21 mouse cellular contexts compared by ENCODE assay signal in the genomic region with DNA sequence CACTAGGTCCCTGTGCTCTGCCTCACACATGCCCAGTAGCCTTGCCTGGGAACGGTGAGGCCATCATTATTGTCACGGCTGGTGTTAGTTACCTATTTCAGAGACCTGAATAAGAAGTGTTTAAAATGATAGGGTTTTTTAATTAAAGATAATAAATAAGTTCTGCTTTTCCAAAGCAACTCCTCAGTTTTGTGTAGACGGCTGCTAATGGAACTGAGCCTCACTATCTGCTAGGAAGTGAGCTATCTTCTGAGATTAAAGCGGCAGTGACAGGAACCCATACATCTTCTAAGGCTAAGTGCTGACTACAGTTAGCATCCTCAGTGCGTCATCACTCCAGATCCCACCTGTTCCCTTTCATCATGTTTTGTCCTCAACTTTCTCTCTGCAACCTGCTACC.
DNase-seq lines count a peak whose midpoint lies in the region; TF ChIP-seq lines count a peak whose summit lies in the region.
"Had no signal": no experiment of that assay in that cellular context is flagged by ENCODE, and none has a peak within 500 bp of the region (broad histone marks: within the 10 kb centered on the region; RNA-seq: fewer than 3 reads in every experiment).

No protein-coding gene starts in this region.

- 0 out of 2 replicates have a peak overlapping the region, but pooled peaks have one; percentile 36 for H3K27ac ChIP-seq in MEL (ENCODE audit: control insufficient read depth, low read depth, low read length)

- H3K4me3 ChIP-seq in MEL (ENCODE audit: control insufficient read depth in 1 of 2, insufficient read depth in 1 of 2, low read depth in 2 of 2, low read length in 2 of 2) = no peak overlapping the region

- intact Hi-C loops in heart, postnatal 14 days (cut with DNase I) = no loop called here

- TF ChIP-seq RAD21 in MEL (IDR thresholded peaks at IDR 0.05; ENCODE audit: low read depth, low read length) = no peak; the same call in 1 of the 2 replicates

- TF ChIP-seq EP300 in MEL (IDR thresholded peaks at IDR 0.05; ENCODE audit: low read depth in 1 of 2, low read length in 2 of 2) = peak; percentile 52 to 81; a peak in 3 of 4 replicates

- H3K9me3 ChIP-seq in MEL (replicated peaks; ENCODE audit: insufficient read depth, low read length) = no peaks in the 10 kb centered on the region
- H3K9me3 ChIP-seq: G1E had no signal

- TF ChIP-seq POLR2A in MEL (IDR thresholded peaks at IDR 0.05; ENCODE audit: control insufficient read depth in 1 of 2, insufficient read depth in 1 of 2, low read depth in 1 of 2, low read length in 2 of 2, poor library complexity in 1 of 2) = no peak

- DNase-seq in heart, adult 11 months = peak; percentile 17
- DNase-seq in heart, postnatal 14 days = no peak
- DNase-seq in MEL (ENCODE audit: low read depth, low spot score) = peak; percentile 59
- peak; percentile 12 for DNase-seq in MEL-GATA-1-ER (ENCODE audit: extremely low read depth, low read depth)
- no peak for DNase-seq in thymus, postnatal 10 days (ENCODE audit: low spot score in 2 of 2)
- no peak for DNase-seq in testis, postnatal 10 days (ENCODE audit: low spot score)
- DNase-seq: adrenal gland, adult 2 months; adrenal gland, adult 8-10 months; adrenal gland, postnatal 10 days; adrenal gland, postnatal 14 days; adrenal gland, postnatal 25 days; adrenal gland, postnatal 36 days; B cell, adult 2 months; cerebellum, adult 11 months; cerebellum, adult 11-12 months; cerebellum, adult 18-20 months; cerebellum, adult 2 months; cerebellum, adult 8-10 months had no signal

- H3K36me3 ChIP-seq in MEL (ENCODE audit: control insufficient read depth in 1 of 2, insufficient read depth in 2 of 2, low read length in 2 of 2) = peaks cover 0 to 13% of the 10 kb centered on the region in 2 experiments; a peak in 2 of 4 replicates

- H3K79me2 ChIP-seq in MEL (ENCODE audit: control insufficient read depth, insufficient read depth, low read length, poor library complexity) = no peaks in the 10 kb centered on the region

- peaks cover 7 to 14% of the 10 kb centered on the region in 2 experiments for H3K4me1 ChIP-seq in MEL (ENCODE audit: control insufficient read depth in 1 of 2, insufficient read depth in 2 of 2, low read length in 2 of 2)

- H3K27me3 ChIP-seq in MEL (ENCODE audit: control insufficient read depth in 1 of 2, insufficient read depth in 2 of 2, low read length in 2 of 2) = no peaks in the 10 kb centered on the region
- H3K27me3 ChIP-seq: CH12.LX, Patski had no signal

- H3K9ac ChIP-seq in MEL (ENCODE audit: control insufficient read depth, low read depth, low read length, poor library complexity, severe bottlenecking) = no peak overlapping the region

- no peak for TF ChIP-seq CTCF in MEL (IDR thresholded peaks at IDR 0.05 in 2 of 3, conservative IDR thresholded peaks at IDR 0.05 in 1 of 3; ENCODE audit: control insufficient read depth in 1 of 3, insufficient read depth in 1 of 3, low read depth in 2 of 3, low read length in 3 of 3, poor library complexity in 1 of 3, severe bottlenecking in 1 of 3)

TF ChIP-seq in MEL, 35 proteins besides CTCF, POLR2A, EP300 and RAD21:
- TF ChIP-seq MAZ (IDR thresholded peaks at IDR 0.05; ENCODE audit: low read depth, low read length) (no peak), RCOR1 (IDR thresholded peaks at IDR 0.05; ENCODE audit: low read depth, low read length) (peak; percentile 83), NRF1 (IDR thresholded peaks at IDR 0.05; ENCODE audit: insufficient read depth, low read depth, low read length, poor library complexity, severe bottlenecking) (peak; percentile 32; the same call in 1 of the 2 replicates), TCF12 (IDR thresholded peaks at IDR 0.05; ENCODE audit: low read depth, low read length) (peak; percentile 21; the same call in 1 of the 2 replicates), NELFE (IDR thresholded peaks at IDR 0.05; ENCODE audit: low read depth, low read length) (no peak), ETS1 (IDR thresholded peaks at IDR 0.05; ENCODE audit: low read depth, low read length) (0 out of 2 replicates have a peak, but pooled peaks have one; percentile 19), ZKSCAN1 (IDR thresholded peaks at IDR 0.05; ENCODE audit: low read depth, low read length) (no peak), HCFC1 (IDR thresholded peaks at IDR 0.05; ENCODE audit: low read depth, low read length) (no peak), GATA1 (IDR thresholded peaks at IDR 0.05; ENCODE audit: low read depth, low read length) (peak; percentile 82)

Comparison
In these comparisons a context has a peak if more than half of its experiments do, and no peak if none do; other contexts are left out.
1. DNase-seq: peak in heart, adult 11 months (single experiment), MEL (single experiment) and MEL-GATA-1-ER (single experiment); none in heart, postnatal 14 days (0 of 2), thymus, postnatal 10 days (0 of 2) and testis, postnatal 10 days (single experiment).